Mouse (Mus musculus): ENCODE measurements around the gene Hpn.

Hpn gene

GRCm38 (mm10) chr7:31052636-31053434, 62.3 kb downstream of the Hpn start:
- DNase-seq, result peak; percentile 85

GRCm38 (mm10) chr7:31052251-31052635, 62.8 kb downstream of the Hpn start:
- DNase-seq, result peak; percentile 36

GRCm38 (mm10) chr7:31051321-31052021, 63.6 kb downstream of the Hpn start, which contains the start of gene Fxyd7:
Gene Fxyd7 (minus strand): TSS chr7:31051467.
- DNase-seq, result peak; percentile 55

GRCm38 (mm10) chr7:31050921-31051320, 64.2 kb downstream of the Hpn start:
- peak; percentile 54 for DNase-seq

- no peak for DNase-seq
These were observed 64.6 kb downstream of the Hpn start for GRCm38 (mm10) chr7:31050487-31050886.

- DNase-seq, result no peak
These were observed 65.2 kb downstream of the Hpn start for GRCm38 (mm10) chr7:31049846-31050281.

- peak; percentile 68 for DNase-seq
These were observed 65.8 kb downstream of the Hpn start for GRCm38 (mm10) chr7:31049135-31049845.

Data from cerebellum, adult 8-10 months (tissue).